Comparison of ENCODE assay signal across 9 mouse cellular contexts in genomic region chr4:141302428-141303401, GRCm38 (mm10). TPM values are rescaled to one million over a fixed set of nuclear protein-coding genes. Genes with fewer than 3 reads are reported as not detected.
A peak's percentile ranks its signal among the peaks of the same experiment; 100 is the strongest.
DNase-seq lines count a peak whose midpoint lies in the region; ATAC-seq and TF ChIP-seq lines count a peak whose summit lies in the region.
"Had no signal": no experiment of that assay in that cellular context is flagged by ENCODE, and none has a peak within 500 bp of the region (broad histone marks: within the 10 kb centered on the region; RNA-seq: fewer than 3 reads in every experiment).

No protein-coding gene starts in this region.

- no peaks in the 10 kb centered on the region for H3K27me3 ChIP-seq in heart, embryonic 14.5 days (ENCODE audit: control insufficient read depth, insufficient read depth, low read length)
- peaks cover 8% of the 10 kb centered on the region; the same call in 1 of the 2 replicates for H3K27me3 ChIP-seq in heart, postnatal 0 days (ENCODE audit: control insufficient read depth, insufficient read depth, low read length)
- H3K27me3 ChIP-seq in midbrain, embryonic 10.5 days (ENCODE audit: low read depth, poor library complexity, severe bottlenecking) = peaks cover 81% of the 10 kb centered on the region
- H3K27me3 ChIP-seq: Patski had no signal

- no peak for TF ChIP-seq EP300 in heart, postnatal 0 days (IDR thresholded peaks at IDR 0.05; ENCODE audit: low read depth)

- peak overlapping the region; percentile 98 for H3K4me2 ChIP-seq in heart, embryonic 14.5 days (ENCODE audit: low read length)
- H3K4me2 ChIP-seq in heart, postnatal 0 days (ENCODE audit: low read depth, low read length) = peak overlapping the region; percentile 94

- peaks cover 23 to 28% of the 10 kb centered on the region in 2 experiments for H3K4me1 ChIP-seq in heart, embryonic 14.5 days (ENCODE audit: control insufficient read depth in 2 of 2, insufficient read depth in 2 of 2, low read length in 2 of 2)
- peaks cover 8% of the 10 kb centered on the region; the same call in 1 of the 2 replicates for H3K4me1 ChIP-seq in heart, postnatal 0 days (ENCODE audit: control insufficient read depth, insufficient read depth)
- peaks cover 65% of the 10 kb centered on the region for H3K4me1 ChIP-seq in midbrain, embryonic 10.5 days

- H3K4me3 ChIP-seq in heart, embryonic 14.5 days (ENCODE audit: control insufficient read depth in 1 of 2, insufficient read depth in 1 of 2, low read depth in 1 of 2, low read length in 2 of 2) = peak overlapping the region; percentile 86 to 90
- H3K4me3 ChIP-seq in heart, postnatal 0 days (ENCODE audit: low read depth, low read length) = peak overlapping the region; percentile 58
- H3K4me3 ChIP-seq in midbrain, embryonic 10.5 days = peak overlapping the region; percentile 74

- no peak for ATAC-seq in heart, embryonic 14.5 days (ENCODE audit: insufficient number of reproducible peaks, insufficient read depth, low FRiP score, low read depth)
- no peak for ATAC-seq in heart, postnatal 0 days (ENCODE audit: insufficient read depth, low read depth)

- H3K9me3 ChIP-seq in heart, embryonic 14.5 days (ENCODE audit: control insufficient read depth, low read length) = no peaks in the 10 kb centered on the region
- H3K9me3 ChIP-seq in heart, postnatal 0 days (replicated peaks; ENCODE audit: control insufficient read depth, low read length) = no peaks in the 10 kb centered on the region
- no peaks in the 10 kb centered on the region for H3K9me3 ChIP-seq in midbrain, embryonic 10.5 days (replicated peaks)

- H3K27ac ChIP-seq in heart, embryonic 14.5 days (replicated peaks in 1 of 2; ENCODE audit: control insufficient read depth in 1 of 2, insufficient read depth in 1 of 2, low read depth in 2 of 2, low read length in 2 of 2) = peak overlapping the region; percentile 1 to 41; a peak in 2 of 4 replicates
- 0 out of 2 replicates have a peak overlapping the region, but pooled peaks have one; percentile 3 for H3K27ac ChIP-seq in heart, postnatal 0 days (ENCODE audit: low read depth)
- peak overlapping the region; percentile 78 for H3K27ac ChIP-seq in midbrain, embryonic 10.5 days (replicated peaks)

- no peak for TF ChIP-seq CTCF in heart, postnatal 0 days (IDR thresholded peaks at IDR 0.05; ENCODE audit: low read depth)

- H3K9ac ChIP-seq in heart, embryonic 14.5 days (ENCODE audit: low read length) = peak overlapping the region; percentile 91
- peak overlapping the region; percentile 55 for H3K9ac ChIP-seq in heart, postnatal 0 days (replicated peaks; ENCODE audit: low read depth, low read length)

- WGBS in heart, embryonic 14.5 days = 12% methylated on average over 27 of the region's 27 CpGs
- WGBS in heart, postnatal 0 days = 36% methylated on average over 27 of the region's 27 CpGs
- 9% methylated on average over 27 of the region's 27 CpGs for WGBS in midbrain, embryonic 10.5 days

- 0 out of 2 replicates have a peak, but pooled peaks cover 2% of the 10 kb centered on the region for H3K36me3 ChIP-seq in heart, embryonic 14.5 days (ENCODE audit: control insufficient read depth, insufficient read depth, low read length)
- no peaks in the 10 kb centered on the region for H3K36me3 ChIP-seq in heart, postnatal 0 days (replicated peaks; ENCODE audit: control insufficient read depth, insufficient read depth, low read length)
- H3K36me3 ChIP-seq in midbrain, embryonic 10.5 days = peaks cover 3% of the 10 kb centered on the region

- no peak for DNase-seq in heart, adult 8-10 months (ENCODE audit: low spot score)
- peak; percentile 38 for DNase-seq in NIH3T3 (ENCODE audit: low read depth)
- DNase-seq in heart, postnatal 0 days (ENCODE audit: low spot score) = no peak
- no peak for DNase-seq in midbrain, embryonic 10.5 days (ENCODE audit: low spot score)
- DNase-seq in spleen, postnatal 14 days (ENCODE audit: low spot score in 2 of 2) = no peak
- no peak for DNase-seq in embryo, embryonic 9.5 days (ENCODE audit: extremely low spot score)
- DNase-seq in B cell, adult 2 months = no peak

RNA-seq across cellular contexts. Expression of gene Epha2, which starts 1.7 kb away (rescaled TPM):
- polyA plus RNA-seq in heart, embryonic 14.5 days (2014; fragmentation: Nextera tagmentation; extraction: Ambion mirVana) = 1.9 TPM in 2 replicates
- 1 to 10 TPM; 4.6 to 7.1 (median 5.2) TPM for total RNA-seq in heart, adult 8-10 months (2022)
- total RNA-seq in heart, postnatal 0 days (2014; rRNA removed; ENCODE audit: low replicate concordance) = 10.1 and 11.7 TPM in 2 replicates
- polyA plus RNA-seq in heart, postnatal 0 days (2015; fragmentation: Nextera tagmentation; extraction: Ambion mirVana) = 1.4 TPM in 2 replicates
- 3.6 and 3.7 TPM in 2 replicates for polyA plus RNA-seq in midbrain, embryonic 10.5 days (2016; fragmentation: Nextera tagmentation; extraction: Ambion mirVana)

Comparison
In these comparisons a context has a peak if more than half of its experiments do, and no peak if none do; other contexts are left out.
1. H3K27ac ChIP-seq: peak in every context shown above with its lines; median percentile 78 in midbrain, embryonic 10.5 days; 21 in heart, embryonic 14.5 days; 3 in heart, postnatal 0 days.